Mouse (Mus musculus): Measurements from ENCODE around the gene Zfp784. TPM values are rescaled to one million over a fixed set of nuclear protein-coding genes. Genes with fewer than 3 reads are reported as not detected.

Gene Zfp784
- polyA plus RNA-seq, 1 experiment from 2014 or later, result 5.4 TPM

DNA sequence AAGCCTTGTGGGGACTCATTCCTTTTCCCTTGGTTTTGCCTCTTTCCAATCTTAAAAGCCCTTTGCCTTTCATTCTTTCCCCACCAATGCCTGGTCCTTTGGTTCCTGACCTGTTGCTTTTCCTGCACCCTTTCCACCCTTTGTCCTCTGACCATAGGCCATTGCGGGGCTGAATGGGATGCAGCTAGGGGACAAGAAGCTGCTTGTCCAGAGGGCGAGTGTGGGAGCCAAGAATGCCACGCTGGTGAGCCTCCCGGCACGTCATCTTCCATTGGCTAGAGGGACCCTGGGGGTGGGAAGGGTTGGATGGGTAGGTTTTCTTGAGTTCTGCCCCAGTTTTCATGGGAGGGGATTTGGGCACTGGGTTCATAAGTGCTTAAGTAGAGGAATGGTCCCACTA, 36.7 kb upstream of the Zfp784 start:
- no peaks in the 10 kb centered on the region for H3K9me3 ChIP-seq
- no peaks in the 10 kb centered on the region for H3K27me3 ChIP-seq (replicated peaks)
- H3K4me2 ChIP-seq, result no peak overlapping the region
- H3K36me3 ChIP-seq, result peaks cover 68% of the 10 kb centered on the region
- no peaks in the 10 kb centered on the region for H3K4me1 ChIP-seq
- no peak for ATAC-seq (ENCODE audit: insufficient read depth, low FRiP score, low read depth)
- 97% methylated on average over 5 of the region's 5 CpGs for WGBS
- H3K9ac ChIP-seq, result no peak overlapping the region
- no peak overlapping the region for H3K4me3 ChIP-seq (replicated peaks)
- no peak overlapping the region for H3K27ac ChIP-seq

DNA sequence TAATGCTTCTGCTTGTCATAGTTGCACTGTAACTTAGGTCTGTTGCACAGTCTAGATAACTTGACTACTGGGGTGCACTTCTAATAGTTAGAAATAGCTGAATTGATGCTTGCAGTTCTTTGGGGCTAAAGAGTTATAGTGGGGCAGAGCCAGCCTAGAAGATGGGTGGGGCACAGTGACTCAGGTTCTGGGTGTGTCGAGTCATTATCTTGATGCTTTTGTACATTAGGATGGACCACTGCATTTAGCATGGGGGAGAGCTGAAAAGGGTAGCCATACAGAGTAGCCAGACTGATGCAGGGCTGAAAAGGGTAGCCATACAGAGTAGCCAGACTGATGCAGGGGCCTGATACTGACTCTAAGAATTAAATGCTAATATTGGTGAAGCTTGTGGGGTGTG, 35.3 kb upstream of the Zfp784 start:
- WGBS, result 69% methylated on average over 1 of the region's 1 CpGs
- no peak for ATAC-seq (ENCODE audit: insufficient read depth, low FRiP score, low read depth)

DNA sequence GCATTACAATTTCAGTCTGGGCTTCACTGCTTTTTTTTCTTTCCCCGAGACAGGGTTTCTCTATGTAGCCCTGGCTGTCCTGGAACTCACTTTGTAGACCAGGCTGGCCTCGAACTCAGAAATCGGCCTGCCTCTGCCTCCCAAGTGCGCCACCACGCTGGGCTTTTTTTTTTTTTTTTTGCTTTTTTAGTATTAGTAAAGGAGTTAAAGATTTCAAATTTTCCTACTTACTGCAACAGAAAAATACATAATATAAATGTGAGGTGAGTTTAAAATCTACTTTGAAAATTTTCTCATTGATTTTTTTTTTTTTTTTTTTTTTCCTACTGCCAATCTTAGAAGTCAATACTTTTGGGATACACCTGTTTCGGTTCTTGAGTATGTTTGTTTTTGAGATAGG, 26.6 kb upstream of the Zfp784 start:
- Histone ChIP-seq H3K4me3 (replicated peaks) (no peak overlapping the region), H3K4me1 (peaks cover 30% of the 10 kb centered on the region), H3K36me3 (peaks cover 32% of the 10 kb centered on the region), H3K9me3 (no peaks in the 10 kb centered on the region), H3K9ac (no peak overlapping the region), H3K4me2 (no peak overlapping the region), H3K27ac (no peak overlapping the region), H3K27me3 (replicated peaks) (no peaks in the 10 kb centered on the region)
- WGBS, result 87% methylated on average over 6 of the region's 6 CpGs
- no peak for ATAC-seq (ENCODE audit: insufficient read depth, low FRiP score, low read depth)

More for the DNA sequence above, 35.3 kb upstream of the Zfp784 start:
- no peak overlapping the region for H3K27ac ChIP-seq
- no peaks in the 10 kb centered on the region for H3K4me1 ChIP-seq
- H3K4me2 ChIP-seq, result no peak overlapping the region
- no peaks in the 10 kb centered on the region for H3K9me3 ChIP-seq
- no peak overlapping the region for H3K4me3 ChIP-seq (replicated peaks)
- no peaks in the 10 kb centered on the region for H3K27me3 ChIP-seq (replicated peaks)
- H3K36me3 ChIP-seq, result peaks cover 78% of the 10 kb centered on the region
- no peak overlapping the region for H3K9ac ChIP-seq

- Histone ChIP-seq H3K27me3 (replicated peaks) (peaks cover 11% of the 10 kb centered on the region), H3K27ac (peak overlapping the region; percentile 100), H3K4me1 (peaks cover 34% of the 10 kb centered on the region), H3K4me3 (replicated peaks) (peak overlapping the region; percentile 56), H3K36me3 (peaks cover 10% of the 10 kb centered on the region; the same call in 1 of the 2 replicates), H3K9ac (peak overlapping the region; percentile 56), H3K4me2 (peak overlapping the region; percentile 64), H3K9me3 (no peaks in the 10 kb centered on the region)
- ATAC-seq (ENCODE audit: insufficient read depth, low FRiP score, low read depth), result peak; percentile 49
- under 1% methylated on average over 47 of the region's 51 CpGs for WGBS
These were observed 24.2 kb upstream of the Zfp784 start for GRCm38 (mm10) chr7:5062360-5063001.

GRCm38 (mm10) chr7:5061774-5062359, 23.6 kb upstream of the Zfp784 start, which contains the start of gene U2af2:
U2af2 (plus strand) TSS chr7:5062143.
- Histone ChIP-seq H3K9me3 (no peaks in the 10 kb centered on the region), H3K9ac (peak within 1 kb of the TSS; percentile 87), H3K36me3 (peaks cover 4% of the 10 kb centered on the region; the same call in 1 of the 2 replicates), H3K4me2 (peak within 1 kb of the TSS; percentile 75), H3K4me1 (peaks cover 39% of the 10 kb centered on the region), H3K27ac (peak within 1 kb of the TSS; percentile 100), H3K27me3 (replicated peaks) (peaks cover 17% of the 10 kb centered on the region), H3K4me3 (replicated peaks) (peak within 1 kb of the TSS; percentile 56)
- WGBS, result under 1% methylated on average over 63 of the region's 65 CpGs
- peak; percentile 79 for ATAC-seq (ENCODE audit: insufficient read depth, low FRiP score, low read depth)

- ATAC-seq (ENCODE audit: insufficient read depth, low FRiP score, low read depth), result peak; percentile 90
- H3K4me3 ChIP-seq (replicated peaks), result peak overlapping the region; percentile 56
- peak overlapping the region; percentile 100 for H3K27ac ChIP-seq
- no peaks in the 10 kb centered on the region for H3K9me3 ChIP-seq
- peaks cover 37% of the 10 kb centered on the region for H3K4me1 ChIP-seq
- H3K4me2 ChIP-seq, result peak overlapping the region; percentile 75
- peaks cover 22% of the 10 kb centered on the region for H3K27me3 ChIP-seq (replicated peaks)
- WGBS, result under 1% methylated on average over 60 of the region's 60 CpGs
- H3K9ac ChIP-seq, result peak overlapping the region; percentile 87
- H3K36me3 ChIP-seq, result no peaks in the 10 kb centered on the region; the same call in 1 of the 2 replicates
These were observed 22.9 kb upstream of the Zfp784 start for GRCm38 (mm10) chr7:5060944-5061773.

DNA sequence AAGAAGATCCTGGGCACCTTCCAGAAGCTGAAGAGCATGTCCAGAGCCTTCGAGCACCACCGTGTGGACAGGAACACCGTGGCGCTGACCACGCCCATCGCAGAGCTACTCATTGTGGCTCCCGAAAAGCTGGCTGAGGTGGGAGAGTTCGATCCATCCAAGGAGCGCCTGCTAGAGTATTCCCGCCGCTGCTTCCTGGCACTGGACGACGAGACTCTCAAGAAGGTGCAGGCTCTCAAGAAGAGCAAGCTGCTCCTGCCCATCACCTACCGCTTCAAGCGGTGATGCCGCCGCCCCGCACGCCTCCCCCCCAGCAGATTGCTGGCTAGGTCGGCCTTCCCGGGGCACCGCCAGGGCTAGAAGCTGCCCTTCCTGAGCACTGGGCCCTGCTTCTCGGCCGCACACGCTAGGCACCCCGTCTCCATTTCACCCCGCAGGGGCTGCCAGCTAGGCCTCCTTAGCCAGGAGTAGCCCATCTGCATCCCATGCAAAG, 22.0 kb upstream of the Zfp784 start:
- Histone ChIP-seq H3K9ac (peak overlapping the region; percentile 40; the same call in 1 of the 2 replicates), H3K36me3 (no peaks in the 10 kb centered on the region), H3K4me1 (peaks cover 32% of the 10 kb centered on the region), H3K27ac (peak overlapping the region; percentile 100), H3K4me2 (peak overlapping the region; percentile 75), H3K27me3 (replicated peaks) (peaks cover 30% of the 10 kb centered on the region), H3K4me3 (replicated peaks) (peak overlapping the region; percentile 56), H3K9me3 (no peaks in the 10 kb centered on the region)
- ATAC-seq (ENCODE audit: insufficient read depth, low FRiP score, low read depth), result no peak
- 2% methylated on average over 27 of the region's 27 CpGs for WGBS

DNA sequence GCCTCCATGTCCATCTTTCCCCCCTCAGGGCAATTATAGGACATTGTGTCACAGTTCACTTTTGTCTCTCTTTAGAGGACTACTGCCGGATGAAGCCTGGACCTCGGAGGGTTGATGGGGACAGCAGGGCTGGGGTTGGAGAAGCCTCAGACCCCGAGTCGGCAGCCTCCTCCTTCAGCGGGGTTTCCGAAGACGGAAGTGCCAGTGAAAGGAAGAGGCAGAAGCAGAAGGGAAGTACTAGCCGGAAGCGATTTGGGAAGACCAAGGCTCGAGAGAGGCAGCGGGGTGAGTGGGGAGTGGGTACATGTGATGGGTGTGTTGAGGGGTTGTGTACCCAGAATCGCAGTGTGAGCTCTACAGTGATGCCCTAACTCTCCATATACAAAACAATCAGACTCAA, 21.2 kb upstream of the Zfp784 start:
- H3K9me3 ChIP-seq, result no peaks in the 10 kb centered on the region
- H3K4me1 ChIP-seq, result peaks cover 31% of the 10 kb centered on the region
- H3K27ac ChIP-seq, result no peak overlapping the region
- 86% methylated on average over 12 of the region's 12 CpGs for WGBS
- H3K4me3 ChIP-seq (replicated peaks), result no peak overlapping the region
- no peak overlapping the region for H3K4me2 ChIP-seq
- peaks cover 39% of the 10 kb centered on the region for H3K27me3 ChIP-seq (replicated peaks)
- H3K36me3 ChIP-seq, result no peaks in the 10 kb centered on the region
- no peak overlapping the region for H3K9ac ChIP-seq
- ATAC-seq (ENCODE audit: insufficient read depth, low FRiP score, low read depth), result no peak

GRCm38 (mm10) chr7:5058631-5059030, 20.4 kb upstream of the Zfp784 start:
- no peaks in the 10 kb centered on the region for H3K9me3 ChIP-seq
- no peaks in the 10 kb centered on the region for H3K36me3 ChIP-seq
- H3K4me3 ChIP-seq (replicated peaks), result no peak overlapping the region
- ATAC-seq (ENCODE audit: insufficient read depth, low FRiP score, low read depth), result no peak
- H3K4me1 ChIP-seq, result peaks cover 29% of the 10 kb centered on the region
- H3K27ac ChIP-seq, result no peak overlapping the region
- H3K4me2 ChIP-seq, result no peak overlapping the region
- H3K9ac ChIP-seq, result no peak overlapping the region
- WGBS, result 86% methylated on average over 1 of the region's 1 CpGs
- H3K27me3 ChIP-seq (replicated peaks), result peaks cover 47% of the 10 kb centered on the region

GRCm38 (mm10) chr7:5057804-5058203, 19.6 kb upstream of the Zfp784 start:
- Histone ChIP-seq H3K27me3 (replicated peaks) (peaks cover 55% of the 10 kb centered on the region), H3K9me3 (no peaks in the 10 kb centered on the region), H3K4me3 (replicated peaks) (no peak overlapping the region), H3K9ac (no peak overlapping the region), H3K4me1 (peaks cover 33% of the 10 kb centered on the region), H3K27ac (no peak overlapping the region), H3K36me3 (no peaks in the 10 kb centered on the region), H3K4me2 (peak overlapping the region; percentile 75)
- no peak for ATAC-seq (ENCODE audit: insufficient read depth, low FRiP score, low read depth)
- 43% methylated on average over 11 of the region's 11 CpGs for WGBS

DNA sequence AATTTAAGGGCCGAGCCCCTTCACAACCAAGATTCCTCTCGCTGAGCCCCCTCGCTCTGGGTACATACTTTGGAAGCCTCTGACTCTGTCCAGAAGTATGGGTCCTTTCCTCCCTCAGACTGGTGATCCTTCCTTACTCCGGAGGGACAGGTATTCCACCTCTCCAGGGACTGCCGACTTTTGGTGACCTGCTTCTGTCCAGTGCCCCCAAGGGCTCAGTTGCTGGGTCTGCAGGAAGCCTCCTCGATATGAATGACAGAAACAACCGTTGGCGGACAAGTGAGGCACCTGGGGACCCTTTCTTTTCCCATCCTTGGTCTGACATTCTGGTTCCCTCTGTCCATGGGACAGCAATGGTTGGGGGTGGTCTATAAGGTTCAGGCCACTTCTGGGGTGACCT, 19.1 kb upstream of the Zfp784 start:
- Histone ChIP-seq H3K4me1 (peaks cover 37% of the 10 kb centered on the region), H3K4me3 (replicated peaks) (peak overlapping the region; percentile 52), H3K9me3 (no peaks in the 10 kb centered on the region), H3K9ac (peak overlapping the region; percentile 50), H3K36me3 (no peaks in the 10 kb centered on the region), H3K4me2 (peak overlapping the region; percentile 75), H3K27ac (peak overlapping the region; percentile 11; the same call in 1 of the 2 replicates), H3K27me3 (replicated peaks) (peaks cover 60% of the 10 kb centered on the region)
- ATAC-seq (ENCODE audit: insufficient read depth, low FRiP score, low read depth), result no peak
- 34% methylated on average over 8 of the region's 8 CpGs for WGBS
